ENCODE assay signal across 8 mouse cellular contexts in genomic region chr7:29306619-29307018, GRCm38 (mm10). TPM values are rescaled to one million over a fixed set of nuclear protein-coding genes. Genes with fewer than 3 reads are reported as not detected.
DNase-seq lines count a peak whose midpoint lies in the region; ATAC-seq and TF ChIP-seq lines count a peak whose summit lies in the region.

No protein-coding gene starts in this region.

- no peak for DNase-seq in heart, postnatal 0 days (ENCODE audit: low spot score)
- DNase-seq in heart, adult 11 months: no peak
- peak; percentile 62 for DNase-seq in CD4-positive helper T cell, adult 2 months (ENCODE audit: low read depth, low spot score)
- DNase-seq in cerebellum, postnatal 10 days: peak; percentile 72 to 87
- DNase-seq in hindbrain, embryonic 14.5 days (ENCODE audit: low spot score): peak; percentile 78
- no peak for DNase-seq in ovary, postnatal 36 days (ENCODE audit: low spot score)
- DNase-seq in heart, postnatal 25 days (ENCODE audit: low spot score): no peak

- H3K27ac ChIP-seq in heart, postnatal 0 days (ENCODE audit: low read depth): no peak overlapping the region
- peak overlapping the region; percentile 88 for H3K27ac ChIP-seq in hindbrain, embryonic 14.5 days
- H3K27ac ChIP-seq in midbrain, embryonic 15.5 days: peak overlapping the region; percentile 91

- H3K4me3 ChIP-seq in heart, postnatal 0 days (ENCODE audit: low read depth, low read length): no peak overlapping the region
- peak overlapping the region; percentile 65 for H3K4me3 ChIP-seq in hindbrain, embryonic 14.5 days (replicated peaks; ENCODE audit: low read length)
- peak overlapping the region; percentile 90 for H3K4me3 ChIP-seq in midbrain, embryonic 15.5 days

- H3K36me3 ChIP-seq in heart, postnatal 0 days (replicated peaks; ENCODE audit: control insufficient read depth, insufficient read depth, low read length): no peaks in the 10 kb centered on the region
- peaks cover 11% of the 10 kb centered on the region for H3K36me3 ChIP-seq in hindbrain, embryonic 14.5 days (replicated peaks; ENCODE audit: control insufficient read depth, insufficient read depth)
- H3K36me3 ChIP-seq in midbrain, embryonic 15.5 days (replicated peaks): peaks cover 5% of the 10 kb centered on the region; the same call in 1 of the 2 replicates

- TF ChIP-seq CTCF in heart, postnatal 0 days (IDR thresholded peaks at IDR 0.05; ENCODE audit: low read depth): peak; percentile 32

- ATAC-seq in heart, postnatal 0 days (ENCODE audit: insufficient read depth, low read depth): no peak
- ATAC-seq in hindbrain, embryonic 14.5 days (ENCODE audit: low FRiP score): no peak
- ATAC-seq in midbrain, embryonic 15.5 days (replicated peaks): no peak

- peaks cover 22% of the 10 kb centered on the region for H3K4me1 ChIP-seq in heart, postnatal 0 days (ENCODE audit: control insufficient read depth, insufficient read depth)
- peaks cover 45% of the 10 kb centered on the region for H3K4me1 ChIP-seq in hindbrain, embryonic 14.5 days (replicated peaks; ENCODE audit: control insufficient read depth, insufficient read depth, low read length)
- peaks cover 62% of the 10 kb centered on the region for H3K4me1 ChIP-seq in midbrain, embryonic 15.5 days

- no peak overlapping the region for H3K4me2 ChIP-seq in heart, postnatal 0 days (ENCODE audit: low read depth, low read length)
- H3K4me2 ChIP-seq in hindbrain, embryonic 14.5 days (replicated peaks): peak overlapping the region; percentile 92
- peak overlapping the region; percentile 87 for H3K4me2 ChIP-seq in midbrain, embryonic 15.5 days

- H3K27me3 ChIP-seq in heart, postnatal 0 days (ENCODE audit: control insufficient read depth, insufficient read depth, low read length): peaks cover 92% of the 10 kb centered on the region
- no peaks in the 10 kb centered on the region for H3K27me3 ChIP-seq in hindbrain, embryonic 14.5 days (ENCODE audit: control insufficient read depth, insufficient read depth, low read length)
- H3K27me3 ChIP-seq in midbrain, embryonic 15.5 days (replicated peaks): no peaks in the 10 kb centered on the region

- no peaks in the 10 kb centered on the region for H3K9me3 ChIP-seq in heart, postnatal 0 days (replicated peaks; ENCODE audit: control insufficient read depth, low read length)
- H3K9me3 ChIP-seq in hindbrain, embryonic 14.5 days (ENCODE audit: control insufficient read depth, low read length): no peaks in the 10 kb centered on the region
- H3K9me3 ChIP-seq in midbrain, embryonic 15.5 days: no peaks in the 10 kb centered on the region

- H3K9ac ChIP-seq in heart, postnatal 0 days (replicated peaks; ENCODE audit: low read depth, low read length): no peak overlapping the region
- peak overlapping the region; percentile 82 for H3K9ac ChIP-seq in hindbrain, embryonic 14.5 days
- peak overlapping the region; percentile 79; the same call in 1 of the 2 replicates for H3K9ac ChIP-seq in midbrain, embryonic 15.5 days

- TF ChIP-seq EP300 in heart, postnatal 0 days (IDR thresholded peaks at IDR 0.05; ENCODE audit: low read depth): no peak

- intact Hi-C loops in heart, postnatal 25 days (cut with DNase I): loop anchor here (10.0 kb wide), 1 partner anchor 322 kb away; the partner anchor contains the start of genes Eif3k and Map4k1

- 36% methylated on average over 7 of the region's 7 CpGs for WGBS in heart, postnatal 0 days
- WGBS in hindbrain, embryonic 14.5 days: 15% methylated on average over 7 of the region's 7 CpGs
- 12% methylated on average over 7 of the region's 7 CpGs for whole genome bisulfite sequencing in midbrain, embryonic 15.5 days

RNA-seq across cellular contexts. Expression of gene Dpf1, which starts 2.9 kb away (rescaled TPM):
- total RNA-seq in heart, postnatal 0 days (2014; rRNA removed; ENCODE audit: low replicate concordance): not detected in 2 replicates
- polyA plus RNA-seq in heart, postnatal 0 days (2015; fragmentation: Nextera tagmentation; extraction: Ambion mirVana): 0.41 and 0.61 TPM in 2 replicates
- polyA plus RNA-seq in hindbrain, embryonic 14.5 days (2014; fragmentation: Nextera tagmentation; extraction: Ambion mirVana): 160 and 161 TPM in 2 replicates
- polyA plus RNA-seq in midbrain, embryonic 15.5 days (2015; fragmentation: Nextera tagmentation; extraction: Ambion mirVana): 256 and 261 TPM in 2 replicates
- total RNA-seq in heart, postnatal 25 days (2021): under 1 TPM in 1 of 2 experiments, not detected in 1; 0.53 TPM

RNA-seq across cellular contexts. Expression of gene Ppp1r14a, which starts 17.5 kb away (rescaled TPM):
- total RNA-seq in heart, postnatal 0 days (2014; rRNA removed; ENCODE audit: low replicate concordance): 7.8 and 61.8 TPM in 2 replicates
- polyA plus RNA-seq in heart, postnatal 0 days (2015; fragmentation: Nextera tagmentation; extraction: Ambion mirVana): 17.9 and 18.0 TPM in 2 replicates
- 2.2 and 3.6 TPM in 2 replicates for polyA plus RNA-seq in hindbrain, embryonic 14.5 days (2014; fragmentation: Nextera tagmentation; extraction: Ambion mirVana)
- 3.3 and 4.3 TPM in 2 replicates for polyA plus RNA-seq in midbrain, embryonic 15.5 days (2015; fragmentation: Nextera tagmentation; extraction: Ambion mirVana)
- total RNA-seq in heart, postnatal 25 days (2021): 1 to 10 TPM; 9.6 to 9.9 TPM

RNA-seq across cellular contexts. Expression of gene Spint2, which starts 24.9 kb away (rescaled TPM):
- 30.1 and 46.6 TPM in 2 replicates for total RNA-seq in heart, postnatal 0 days (2014; rRNA removed; ENCODE audit: low replicate concordance)
- polyA plus RNA-seq in heart, postnatal 0 days (2015; fragmentation: Nextera tagmentation; extraction: Ambion mirVana): 81.6 and 83.2 TPM in 2 replicates
- 71.3 and 73.2 TPM in 2 replicates for polyA plus RNA-seq in hindbrain, embryonic 14.5 days (2014; fragmentation: Nextera tagmentation; extraction: Ambion mirVana)
- 72.4 and 77.3 TPM in 2 replicates for polyA plus RNA-seq in midbrain, embryonic 15.5 days (2015; fragmentation: Nextera tagmentation; extraction: Ambion mirVana)
- 10 to 100 TPM; 33.5 to 37.1 TPM for total RNA-seq in heart, postnatal 25 days (2021)

RNA-seq across cellular contexts. Expression of gene 2200002D01Rik, which starts 58.4 kb away (rescaled TPM):
- total RNA-seq in heart, postnatal 0 days (2014; rRNA removed; ENCODE audit: low replicate concordance): 0.42 and 1.5 TPM in 2 replicates
- 11.8 and 14.0 TPM in 2 replicates for polyA plus RNA-seq in heart, postnatal 0 days (2015; fragmentation: Nextera tagmentation; extraction: Ambion mirVana)
- polyA plus RNA-seq in hindbrain, embryonic 14.5 days (2014; fragmentation: Nextera tagmentation; extraction: Ambion mirVana): 0.61 and 0.67 TPM in 2 replicates
- 1.1 and 1.5 TPM in 2 replicates for polyA plus RNA-seq in midbrain, embryonic 15.5 days (2015; fragmentation: Nextera tagmentation; extraction: Ambion mirVana)
- total RNA-seq in heart, postnatal 25 days (2021): 1 to 10 TPM in 1 of 2 experiments, under 1 TPM in 1; 0.73 to 3.7 TPM

Comparison
In these comparisons a context has a peak if more than half of its experiments do, and no peak if none do; other contexts are left out.
1. DNase-seq: peak in CD4-positive helper T cell, adult 2 months (single experiment), cerebellum, postnatal 10 days (2 of 2) and hindbrain, embryonic 14.5 days (single experiment); none in heart, postnatal 0 days (single experiment), heart, adult 11 months (single experiment), ovary, postnatal 36 days (single experiment) and heart, postnatal 25 days (single experiment).
2. RNA of gene Dpf1, which starts 2.9 kb away (polyA plus RNA-seq): 256 to 261 TPM in midbrain, embryonic 15.5 days and 160 to 161 TPM in hindbrain, embryonic 14.5 days; 0.41 to 0.61 TPM in heart, postnatal 0 days; every median in the first group is over 10 times any median in the second.